Mouse (Mus musculus): ENCODE measurements around the gene Xlr3b.

DNA sequence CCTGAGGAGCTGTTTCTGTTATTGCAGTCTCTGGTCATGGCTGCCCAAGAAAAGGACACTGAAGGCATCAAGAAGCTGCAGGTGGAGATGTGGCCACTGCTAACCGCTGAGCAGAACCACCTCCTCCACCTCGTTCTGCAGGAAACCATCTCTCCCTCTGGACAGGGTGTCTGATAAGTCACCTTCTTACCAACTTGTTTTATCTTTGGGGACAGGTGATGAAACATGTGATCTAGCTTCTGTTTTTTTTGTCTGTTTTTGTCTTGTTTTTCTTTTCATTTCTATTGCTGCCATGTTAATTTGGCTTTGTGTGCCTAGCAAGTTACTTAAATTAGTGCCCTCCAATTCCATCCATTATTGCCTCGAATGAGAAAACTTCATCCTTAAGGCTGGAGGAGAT, 37.3 kb downstream of the Xlr3b start:
- no peak for TF ChIP-seq CTCF (conservative IDR thresholded peaks at IDR 0.05; ENCODE audit: insufficient read depth, insufficient read length, low read depth, low read length)
- TF ChIP-seq POLR2A (IDR thresholded peaks at IDR 0.05; ENCODE audit: low read depth, low read length): no peak
